Mouse (Mus musculus) E14TG2a.4 (cell line): ENCODE data around the gene Rad54l.
A peak's percentile ranks its signal among the peaks of the same experiment; 100 is the strongest.

Source experiments
- H3K27me3 ChIP-seq: 2 replicates; pipeline ENCODE4 v1.6.1; 2014; ENCODE audit warnings: low read length, control low read depth; ENCODE audit not compliant: insufficient read depth
- H3K36me3 ChIP-seq: 2 replicates; pipeline ENCODE4 v1.6.1; 2014; ENCODE audit warnings: low read length, control low read depth; ENCODE audit not compliant: insufficient read depth
- H3K4me1 ChIP-seq: replicated peaks from 2 replicates; pipeline ENCODE4 v1.6.1; 2014; ENCODE audit warnings: low read depth, low read length, control low read depth
- H3K4me3 ChIP-seq: replicated peaks from 2 replicates; pipeline ENCODE4 v1.5.1; 2014; ENCODE audit warnings: mild to moderate bottlenecking, low read length
- H3K9me3 ChIP-seq: 2 replicates; pipeline ENCODE4 v1.6.1; 2014; ENCODE audit warnings: low read length, control low read depth
- CTCF ChIP-seq: conservative IDR thresholded peaks from 2 replicates; pipeline ENCODE4 v1.5.1; 2014; ENCODE audit warnings: low read length
- NANOG ChIP-seq: IDR thresholded peaks from 2 replicates; pipeline ENCODE4 v1.6.1; 2014; ENCODE audit warnings: borderline replicate concordance, low read length, mixed read lengths
- POU5F1 ChIP-seq: IDR thresholded peaks from 2 replicates; pipeline ENCODE4 v1.6.1; 2014; ENCODE audit warnings: low read length, borderline replicate concordance

Rad54l gene

GRCm38 (mm10) chr4:116070116-116070515 lies 53.4 kb downstream of the Rad54l start:
- Histone ChIP-seq H3K4me3 (no peak overlapping the region), H3K4me1 (peaks cover 41% of the 10 kb centered on the region), H3K36me3 (peaks cover 59% of the 10 kb centered on the region), H3K27me3 (no peaks in the 10 kb centered on the region), H3K9me3 (no peaks in the 10 kb centered on the region)
- TF ChIP-seq CTCF: no peak
- TF ChIP-seq NANOG: no peak
- no peak for TF ChIP-seq POU5F1

GRCm38 (mm10) chr4:116063855-116064254 lies 59.6 kb downstream of the Rad54l start:
- Histone ChIP-seq H3K36me3 (peaks cover 40% of the 10 kb centered on the region), H3K4me3 (no peak overlapping the region), H3K27me3 (no peaks in the 10 kb centered on the region), H3K4me1 (peaks cover 2% of the 10 kb centered on the region; the same call in 1 of the 2 replicates), H3K9me3 (no peaks in the 10 kb centered on the region)
- TF ChIP-seq NANOG (no peak), CTCF (no peak), POU5F1 (no peak)

- H3K36me3 ChIP-seq: no peaks in the 10 kb centered on the region
- H3K9me3 ChIP-seq: no peaks in the 10 kb centered on the region
- H3K4me1 ChIP-seq: peaks cover 7% of the 10 kb centered on the region
- H3K27me3 ChIP-seq: no peaks in the 10 kb centered on the region
- peak overlapping the region; percentile 64 for H3K4me3 ChIP-seq
- TF ChIP-seq NANOG (no peak), POU5F1 (no peak), CTCF (no peak)
These were observed 64.3 kb downstream of the Rad54l start for GRCm38 (mm10) chr4:116059012-116059726.

GRCm38 (mm10) chr4:116057559-116057958 lies 65.9 kb downstream of the Rad54l start:
- H3K9me3 ChIP-seq: no peaks in the 10 kb centered on the region
- H3K4me1 ChIP-seq: peaks cover 17% of the 10 kb centered on the region
- H3K36me3 ChIP-seq: no peaks in the 10 kb centered on the region
- no peak overlapping the region for H3K4me3 ChIP-seq
- TF ChIP-seq POU5F1: no peak
- no peak for TF ChIP-seq NANOG
- peak; percentile 55 for TF ChIP-seq CTCF
- H3K27me3 ChIP-seq: no peaks in the 10 kb centered on the region

GRCm38 (mm10) chr4:116053399-116053961 lies 70.0 kb downstream of the Rad54l start, which contains the start of gene Nsun4:
Gene Nsun4 (minus strand): TSS chr4:116053876.
- Histone ChIP-seq H3K4me3 (peak within 1 kb of the TSS; percentile 84), H3K4me1 (peaks cover 29% of the 10 kb centered on the region), H3K9me3 (no peaks in the 10 kb centered on the region), H3K27me3 (no peaks in the 10 kb centered on the region), H3K36me3 (peaks cover 31% of the 10 kb centered on the region)
- TF ChIP-seq POU5F1 (no peak), NANOG (no peak), CTCF (no peak)

- no peak for TF ChIP-seq NANOG
- 0 out of 2 replicates have a peak, but pooled peaks have one; percentile 3 for TF ChIP-seq CTCF
- TF ChIP-seq POU5F1: no peak
- H3K4me1 ChIP-seq: peaks cover 29% of the 10 kb centered on the region
- H3K9me3 ChIP-seq: no peaks in the 10 kb centered on the region
- peaks cover 39% of the 10 kb centered on the region for H3K36me3 ChIP-seq
- H3K27me3 ChIP-seq: no peaks in the 10 kb centered on the region
- H3K4me3 ChIP-seq: peak overlapping the region; percentile 84
These were observed 70.8 kb downstream of the Rad54l start for GRCm38 (mm10) chr4:116052526-116053293.

GRCm38 (mm10) chr4:116049211-116049610 lies 74.3 kb downstream of the Rad54l start:
- Histone ChIP-seq H3K4me1 (peaks cover 25% of the 10 kb centered on the region), H3K4me3 (no peak overlapping the region)

GRCm38 (mm10) chr4:116048130-116048920 lies 75.2 kb downstream of the Rad54l start:
- peaks cover 21% of the 10 kb centered on the region for H3K4me1 ChIP-seq
- H3K36me3 ChIP-seq: peaks cover 66% of the 10 kb centered on the region
- no peak for TF ChIP-seq NANOG
- TF ChIP-seq CTCF: no peak
- TF ChIP-seq POU5F1: no peak
- no peaks in the 10 kb centered on the region for H3K27me3 ChIP-seq
- no peaks in the 10 kb centered on the region for H3K9me3 ChIP-seq
- H3K4me3 ChIP-seq: no peak overlapping the region

More at GRCm38 (mm10) chr4:116049211-116049610, 74.3 kb downstream of the Rad54l start:
- Histone ChIP-seq H3K9me3 (no peaks in the 10 kb centered on the region), H3K36me3 (peaks cover 58% of the 10 kb centered on the region), H3K27me3 (no peaks in the 10 kb centered on the region)
- TF ChIP-seq NANOG (no peak), POU5F1 (no peak), CTCF (no peak)
